Mouse (Mus musculus) activated CD4-positive, CD25-positive, alpha-beta regulatory T cell (primary cell): ENCODE results near the gene Hist3h2ba. TPM values are rescaled to one million over a fixed set of nuclear protein-coding genes. Genes with fewer than 3 reads are reported as not detected.

Source experiments
- polyA plus RNA-seq, 2 experiments: library from polyadenylated mRNA; unstranded; fragments of 100-300 nt; shearing (Covaris generic); gene quantifications; one replicate each; pipeline ENCODE4 v1.2.1; 2017

Hist3h2ba gene
- 10 to 100 TPM; 14.4 to 22.3 TPM for polyA plus RNA-seq

DNA sequence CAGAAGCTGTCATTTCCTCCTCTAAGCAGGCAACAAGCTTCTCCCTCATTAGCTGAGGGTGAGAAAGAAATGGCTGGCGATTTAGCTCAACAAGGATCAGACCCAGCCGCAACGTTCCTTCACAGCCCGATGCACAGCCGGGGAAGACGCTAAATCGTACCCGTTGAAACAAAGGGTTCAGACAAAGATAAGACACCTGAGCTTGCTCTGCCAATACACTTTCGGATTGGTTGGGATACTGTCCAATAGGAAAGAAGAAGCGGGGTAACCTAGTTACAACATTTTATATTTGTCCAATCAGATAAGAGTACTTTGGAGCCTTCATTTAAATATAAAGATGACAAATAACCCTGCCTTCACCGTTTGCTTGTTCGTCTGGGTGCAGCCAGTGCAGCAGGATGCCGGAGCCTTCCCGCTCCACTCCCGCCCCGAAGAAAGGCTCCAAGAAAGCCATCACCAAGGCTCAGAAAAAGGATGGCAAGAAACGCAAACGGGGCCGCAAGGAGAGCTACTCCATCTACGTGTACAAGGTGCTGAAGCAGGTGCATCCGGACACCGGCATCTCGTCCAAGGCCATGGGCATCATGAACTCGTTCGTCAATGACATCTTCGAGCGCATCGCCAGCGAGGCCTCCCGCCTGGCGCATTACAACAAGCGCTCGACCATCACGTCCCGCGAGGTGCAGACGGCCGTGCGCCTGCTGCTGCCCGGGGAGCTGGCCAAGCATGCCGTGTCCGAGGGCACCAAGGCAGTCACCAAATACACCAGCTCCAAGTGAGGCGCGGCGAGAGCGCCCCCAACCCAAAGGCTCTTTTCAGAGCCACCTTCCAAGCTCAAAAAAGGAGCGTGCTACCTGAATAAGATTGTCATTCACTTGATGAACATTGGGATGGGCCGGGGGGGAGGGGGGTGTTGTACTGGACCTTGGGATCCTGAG lies at the start of gene Hist3h2ba:
TSS of gene Hist3h2ba (plus strand) at position 379 of the 938 bp plus-strand sequence.

DNA sequence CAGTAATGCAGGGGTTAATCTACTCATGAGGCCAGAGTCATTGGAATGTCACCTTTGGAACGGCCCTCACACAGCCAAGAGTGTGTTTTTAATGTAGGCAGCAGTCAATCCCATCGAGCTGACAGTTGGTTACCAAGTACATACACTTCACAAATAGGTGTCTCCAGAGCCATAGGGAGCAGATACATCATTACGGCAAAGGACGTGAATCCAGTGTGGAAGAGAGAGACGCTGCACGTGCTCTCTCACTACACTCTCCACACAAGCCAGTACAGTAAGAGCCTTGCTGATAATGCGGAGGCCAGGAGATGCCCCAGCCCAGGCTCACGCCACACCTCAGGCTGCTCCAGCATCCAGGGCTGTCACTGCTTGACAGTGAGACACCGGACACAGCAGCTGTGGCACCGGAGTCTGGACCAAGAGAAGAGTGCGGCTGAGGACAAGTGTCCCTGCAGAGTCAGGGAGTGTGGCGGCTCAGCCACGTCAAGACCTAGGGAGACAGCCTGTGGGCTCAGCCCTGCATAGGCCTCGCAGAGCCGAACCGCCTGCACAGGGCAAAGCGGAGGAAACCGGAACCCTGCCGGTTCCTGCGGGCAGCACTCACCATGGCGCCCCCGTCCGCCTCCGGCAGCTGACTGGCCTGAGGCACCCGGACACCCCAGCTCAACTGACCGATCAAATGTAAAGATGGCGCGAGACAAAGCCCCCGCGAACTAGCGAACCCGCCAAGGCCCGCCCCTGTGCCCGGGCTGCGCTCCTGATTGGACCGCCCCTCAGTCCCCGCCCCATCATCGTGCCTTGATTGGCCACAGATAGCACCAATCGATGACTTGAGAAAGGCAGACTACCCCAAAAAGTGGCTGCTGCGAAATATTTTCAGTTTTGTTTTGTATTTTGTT lies 45.0 kb upstream of the Hist3h2ba start, which contains the start of gene Zfp39:
TSS of gene Zfp39 (minus strand) at position 715 of the 899 bp plus-strand sequence.

DNA sequence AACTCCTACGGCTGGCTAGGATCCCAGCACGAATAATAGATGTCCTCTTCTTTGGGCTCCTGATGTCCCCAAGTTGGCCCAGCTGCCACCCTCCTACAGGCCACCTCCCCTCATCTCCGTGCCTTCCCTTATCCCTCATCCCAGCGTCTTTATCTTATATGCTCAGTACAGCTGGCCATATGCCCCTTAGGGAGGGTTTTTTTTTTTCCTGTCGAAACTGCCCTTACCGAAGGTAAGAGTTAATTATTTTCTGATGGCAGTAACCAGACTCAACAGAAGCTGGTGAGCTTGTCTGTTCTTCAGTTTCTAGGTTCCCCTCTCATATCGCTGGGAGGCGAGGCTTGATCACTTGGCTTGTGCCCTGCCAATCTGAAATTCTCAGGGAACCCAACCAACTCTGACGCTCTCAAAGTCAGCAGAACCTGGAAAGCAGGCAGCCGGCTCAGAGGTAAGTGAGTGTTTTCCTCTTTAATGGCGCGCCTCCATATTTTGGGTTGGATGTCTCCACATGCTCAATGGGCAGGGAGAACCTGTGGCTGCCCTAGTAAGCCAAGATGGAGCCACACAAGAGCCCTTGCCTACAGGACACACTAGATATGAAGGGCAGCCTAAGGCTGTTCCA lies 30.9 kb upstream of the Hist3h2ba start, which contains the start of gene Btnl10:
TSS of gene Btnl10 (plus strand) at position 164 of the 622 bp plus-strand sequence.

DNA sequence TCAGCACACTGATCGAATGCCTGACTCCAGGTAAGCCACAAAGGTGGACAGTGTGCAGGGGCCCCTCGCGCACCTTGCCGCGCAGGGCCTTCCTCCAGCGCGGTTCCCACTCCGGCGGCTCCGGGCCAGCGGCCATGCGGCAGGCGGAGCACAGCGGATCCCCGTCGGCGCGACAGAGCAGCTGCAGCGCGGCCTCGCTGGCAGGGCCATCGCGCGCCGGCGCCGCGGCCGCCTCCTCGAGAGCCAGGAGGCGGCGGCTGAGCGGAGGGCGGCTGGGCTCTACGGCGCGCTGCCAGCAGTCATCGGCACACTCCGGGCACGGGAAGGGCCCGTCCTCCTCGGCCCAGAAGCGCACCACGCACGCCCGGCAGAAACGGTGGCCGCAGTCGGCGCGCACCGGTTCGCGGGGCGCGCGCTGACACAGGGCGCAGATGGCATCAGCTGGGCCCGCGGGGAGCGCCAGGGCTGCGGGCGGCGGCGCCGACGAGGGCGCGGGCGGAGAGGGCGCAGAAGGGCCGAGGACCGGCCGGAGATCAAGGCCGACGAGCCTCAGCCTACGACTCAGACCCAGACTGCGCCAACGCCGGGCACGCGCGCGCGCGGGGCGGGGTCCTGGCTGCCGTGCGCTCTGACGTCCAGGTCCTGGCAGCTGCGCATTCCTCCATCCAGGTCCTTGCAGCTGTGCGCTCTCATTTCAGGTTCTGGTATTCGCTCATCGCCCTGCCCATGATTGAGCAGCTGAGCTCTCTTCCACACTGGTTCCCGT lies 10.2 kb upstream of the Hist3h2ba start, which contains the start of gene Rnf187:
TSS of gene Rnf187 (minus strand) at position 595 of the 766 bp plus-strand sequence.

DNA sequence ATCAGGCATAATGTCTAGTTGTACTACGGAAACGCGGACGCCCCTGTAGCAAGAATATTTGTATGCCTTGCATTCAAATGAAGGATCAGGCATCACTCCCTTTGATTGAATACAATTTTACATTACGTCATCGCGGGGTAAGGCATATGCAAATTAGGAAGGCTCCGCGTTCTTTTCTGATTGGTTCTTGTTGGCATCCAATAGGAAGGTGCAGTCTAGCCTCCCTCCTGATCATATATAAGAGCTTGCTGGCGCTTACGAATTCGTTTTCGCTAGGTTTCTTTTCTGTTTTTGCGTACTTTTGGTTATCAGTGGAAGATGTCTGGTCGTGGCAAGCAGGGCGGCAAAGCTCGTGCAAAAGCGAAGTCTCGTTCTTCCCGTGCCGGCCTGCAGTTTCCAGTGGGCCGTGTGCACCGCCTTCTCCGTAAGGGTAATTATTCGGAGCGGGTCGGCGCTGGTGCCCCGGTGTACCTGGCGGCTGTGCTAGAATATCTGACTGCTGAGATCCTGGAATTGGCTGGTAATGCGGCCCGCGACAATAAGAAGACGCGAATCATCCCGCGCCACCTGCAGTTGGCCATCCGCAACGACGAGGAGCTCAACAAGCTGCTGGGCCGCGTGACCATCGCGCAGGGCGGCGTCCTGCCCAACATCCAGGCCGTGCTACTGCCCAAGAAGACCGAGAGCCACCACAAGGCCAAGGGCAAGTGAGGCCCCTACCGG lies 5.9 kb downstream of the Hist3h2ba start, which contains the start of the genes Hist3h2a and Trim17:
TSS of gene Hist3h2a (plus strand) at position 266 of the 723 bp plus-strand sequence.
TSS of gene Trim17 (plus strand) at position 266 of the 723 bp plus-strand sequence.

DNA sequence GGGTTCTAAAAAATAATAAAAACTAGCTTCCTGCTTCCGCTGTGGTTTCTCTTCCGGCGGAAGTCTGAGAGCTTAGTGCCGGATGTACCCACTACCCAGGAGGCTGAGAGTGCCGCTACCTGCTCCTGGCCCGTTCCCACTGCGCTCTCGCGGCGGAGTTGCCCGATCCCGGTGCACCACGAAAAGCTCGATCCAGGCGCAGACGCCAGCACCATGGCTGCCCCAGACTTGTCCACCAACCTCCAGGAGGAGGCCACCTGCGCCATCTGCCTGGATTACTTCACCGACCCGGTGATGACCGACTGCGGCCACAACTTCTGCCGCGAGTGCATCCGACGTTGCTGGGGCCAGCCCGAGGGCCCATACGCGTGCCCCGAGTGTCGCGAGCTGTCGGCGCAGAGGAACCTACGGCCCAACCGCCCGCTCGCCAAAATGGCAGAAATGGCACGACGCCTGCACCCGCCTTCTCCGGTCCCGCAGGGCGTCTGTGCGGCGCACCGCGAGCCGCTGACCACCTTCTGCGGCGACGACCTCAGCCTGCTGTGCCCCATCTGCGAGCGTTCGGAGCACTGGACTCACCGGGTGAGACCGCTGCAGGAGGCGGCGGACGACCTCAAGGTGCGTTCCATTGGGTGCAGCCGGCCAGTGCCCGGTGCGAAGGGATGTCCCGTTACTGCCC lies 29.4 kb downstream of the Hist3h2ba start, which contains the start of gene Trim11:
TSS of gene Trim11 (plus strand) at position 67 of the 679 bp plus-strand sequence.

Other genes starting within 250 kb of the Hist3h2ba start
- gene Olfr319, start 249.8 kb upstream of the Hist3h2ba start, polyA plus RNA-seq, result not detected
- under 1 TPM; 0.05 to 0.11 TPM for gene Olfr318, start 224.9 kb upstream of the Hist3h2ba start, polyA plus RNA-seq
- gene Olfr317, start 209.7 kb upstream of the Hist3h2ba start, polyA plus RNA-seq, result not detected
- not detected for gene Olfr316, start 196.2 kb upstream of the Hist3h2ba start, polyA plus RNA-seq
- gene Olfr315, start 175.7 kb upstream of the Hist3h2ba start, polyA plus RNA-seq, result under 1 TPM in 1 of 2 experiments, not detected in 1; 0.11 TPM
- gene Olfr314, start 166.0 kb upstream of the Hist3h2ba start, polyA plus RNA-seq, result under 1 TPM in 1 of 2 experiments, not detected in 1; 0.20 TPM
- gene Fam183b, start 147.0 kb upstream of the Hist3h2ba start, polyA plus RNA-seq, result not detected
- gene Olfr313, start 133.9 kb upstream of the Hist3h2ba start, polyA plus RNA-seq, result not detected
- under 1 TPM in 1 of 2 experiments, not detected in 1; 0.29 TPM for gene Olfr312, start 119.7 kb upstream of the Hist3h2ba start, polyA plus RNA-seq
- gene Olfr311, start 109.7 kb upstream of the Hist3h2ba start, polyA plus RNA-seq, result not detected
- 10 to 100 TPM in 1 of 2 experiments, 1 to 10 TPM in 1; 5.4 to 11.4 TPM for gene Gm12258, start 101.8 kb upstream of the Hist3h2ba start, polyA plus RNA-seq
- 1 to 10 TPM; 5.6 to 7.0 TPM for gene 2810021J22Rik, start 81.7 kb upstream of the Hist3h2ba start, polyA plus RNA-seq
- gene Zfp39, start 44.7 kb upstream of the Hist3h2ba start, polyA plus RNA-seq, result 10 to 100 TPM in 1 of 2 experiments, 1 to 10 TPM in 1; 8.3 to 11.4 TPM
- gene Btnl10, start 31.0 kb upstream of the Hist3h2ba start, polyA plus RNA-seq, result under 1 TPM; 0.14 to 0.20 TPM
- 100 to 1,000 TPM; 243 to 248 TPM for gene Rnf187, start 10.0 kb upstream of the Hist3h2ba start, polyA plus RNA-seq
- 10 to 100 TPM in 1 of 2 experiments, 1 to 10 TPM in 1; 8.1 to 13.0 TPM for gene Hist3h2a, start 5.8 kb downstream of the Hist3h2ba start, polyA plus RNA-seq
- gene Trim17, start 5.8 kb downstream of the Hist3h2ba start, polyA plus RNA-seq, result under 1 TPM; 0.06 to 0.60 TPM
- gene Trim11, start 29.2 kb downstream of the Hist3h2ba start, polyA plus RNA-seq, result 10 to 100 TPM; 38.4 to 42.4 TPM
- under 1 TPM; 0.01 to 0.08 TPM for gene Obscn, start 187.5 kb downstream of the Hist3h2ba start, polyA plus RNA-seq
- gene Iba57, start 214.8 kb downstream of the Hist3h2ba start, polyA plus RNA-seq, result 1 to 10 TPM; 8.4 to 9.3 TPM
- gene Gjc2, start 234.3 kb downstream of the Hist3h2ba start, polyA plus RNA-seq, result not detected
- 100 to 1,000 TPM in 1 of 2 experiments, 10 to 100 TPM in 1; 64.2 to 103 TPM for gene Guk1, start 243.3 kb downstream of the Hist3h2ba start, polyA plus RNA-seq